Mouse (Mus musculus): ENCODE data around the gene Prdm2. TPM values are rescaled to one million over a fixed set of nuclear protein-coding genes. Genes with fewer than 3 reads are reported as not detected.

The Prdm2 gene
- polyA plus RNA-seq, 1 experiment, result 34.9 TPM

GRCm38 (mm10) chr4:143141645-143142259 is 71.0 kb downstream of the Prdm2 start:
- no peak overlapping the region for H3K27ac ChIP-seq (ENCODE audit: insufficient read depth, low read length)
- no peaks in the 10 kb centered on the region for H3K27me3 ChIP-seq (ENCODE audit: control insufficient read depth, insufficient read depth, low read length, poor library complexity, severe bottlenecking)
- no peaks in the 10 kb centered on the region for H3K9me3 ChIP-seq (replicated peaks; ENCODE audit: control insufficient read depth, insufficient read depth, low read length, poor library complexity, severe bottlenecking)
- peaks cover 3% of the 10 kb centered on the region for H3K36me3 ChIP-seq (ENCODE audit: control insufficient read depth, insufficient read depth, low read length, poor library complexity, severe bottlenecking)
- no peak overlapping the region for H3K9ac ChIP-seq (ENCODE audit: low read depth, poor library complexity, severe bottlenecking)
- no peaks in the 10 kb centered on the region for H3K4me1 ChIP-seq (ENCODE audit: control insufficient read depth, insufficient read depth, low read length)
- TF ChIP-seq POLR2A (IDR thresholded peaks at IDR 0.05; ENCODE audit: insufficient read depth, low read length), result no peak
- no peak for TF ChIP-seq CTCF (IDR thresholded peaks at IDR 0.05; ENCODE audit: low read depth, low read length)
- H3K4me3 ChIP-seq (ENCODE audit: low read depth, low read length), result no peak overlapping the region

- Histone ChIP-seq H3K4me1 (ENCODE audit: control insufficient read depth, insufficient read depth, low read length) (no peaks in the 10 kb centered on the region), H3K4me3 (ENCODE audit: low read depth, low read length) (no peak overlapping the region), H3K36me3 (ENCODE audit: control insufficient read depth, insufficient read depth, low read length, poor library complexity, severe bottlenecking) (peaks cover 7% of the 10 kb centered on the region), H3K9me3 (replicated peaks; ENCODE audit: control insufficient read depth, insufficient read depth, low read length, poor library complexity, severe bottlenecking) (no peaks in the 10 kb centered on the region), H3K27me3 (ENCODE audit: control insufficient read depth, insufficient read depth, low read length, poor library complexity, severe bottlenecking) (no peaks in the 10 kb centered on the region), H3K9ac (ENCODE audit: low read depth, poor library complexity, severe bottlenecking) (no peak overlapping the region), H3K27ac (ENCODE audit: insufficient read depth, low read length) (no peak overlapping the region)
- TF ChIP-seq POLR2A (IDR thresholded peaks at IDR 0.05; ENCODE audit: insufficient read depth, low read length) (no peak), CTCF (IDR thresholded peaks at IDR 0.05; ENCODE audit: low read depth, low read length) (no peak), EP300 (IDR thresholded peaks at IDR 0.05; ENCODE audit: insufficient read depth, low read depth, low read length) (no peak)
Observed at GRCm38 (mm10) chr4:143140940-143141339, 71.9 kb downstream of the Prdm2 start.

DNA sequence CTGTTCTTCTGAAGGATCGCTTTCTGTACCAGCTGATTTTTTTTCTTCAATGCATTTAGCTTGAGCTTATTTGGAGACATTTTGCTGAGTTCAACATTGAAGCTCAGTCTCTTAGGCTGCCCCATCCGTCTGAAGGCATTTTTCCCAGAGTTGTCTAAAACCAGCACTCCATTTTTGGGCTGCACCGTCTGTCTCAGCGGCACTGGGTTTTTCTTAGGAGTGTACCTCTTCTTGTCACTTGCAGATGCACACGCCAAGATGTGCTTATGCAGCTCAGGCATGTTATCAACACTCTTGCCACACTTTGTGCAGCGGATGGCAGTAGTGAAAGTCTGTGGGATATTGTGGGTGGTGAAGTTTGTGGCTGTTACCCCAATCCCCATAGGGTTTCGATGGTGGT is 80.4 kb downstream of the Prdm2 start:
- Histone ChIP-seq H3K27ac (ENCODE audit: insufficient read depth, low read length) (no peak overlapping the region), H3K9ac (ENCODE audit: low read depth, poor library complexity, severe bottlenecking) (no peak overlapping the region), H3K4me1 (ENCODE audit: control insufficient read depth, insufficient read depth, low read length) (no peaks in the 10 kb centered on the region), H3K9me3 (replicated peaks; ENCODE audit: control insufficient read depth, insufficient read depth, low read length, poor library complexity, severe bottlenecking) (no peaks in the 10 kb centered on the region), H3K27me3 (ENCODE audit: control insufficient read depth, insufficient read depth, low read length, poor library complexity, severe bottlenecking) (no peaks in the 10 kb centered on the region), H3K4me3 (ENCODE audit: low read depth, low read length) (no peak overlapping the region), H3K36me3 (ENCODE audit: control insufficient read depth, insufficient read depth, low read length, poor library complexity, severe bottlenecking) (peaks cover 62% of the 10 kb centered on the region)
- no peak for TF ChIP-seq POLR2A (IDR thresholded peaks at IDR 0.05; ENCODE audit: insufficient read depth, low read length)

DNA sequence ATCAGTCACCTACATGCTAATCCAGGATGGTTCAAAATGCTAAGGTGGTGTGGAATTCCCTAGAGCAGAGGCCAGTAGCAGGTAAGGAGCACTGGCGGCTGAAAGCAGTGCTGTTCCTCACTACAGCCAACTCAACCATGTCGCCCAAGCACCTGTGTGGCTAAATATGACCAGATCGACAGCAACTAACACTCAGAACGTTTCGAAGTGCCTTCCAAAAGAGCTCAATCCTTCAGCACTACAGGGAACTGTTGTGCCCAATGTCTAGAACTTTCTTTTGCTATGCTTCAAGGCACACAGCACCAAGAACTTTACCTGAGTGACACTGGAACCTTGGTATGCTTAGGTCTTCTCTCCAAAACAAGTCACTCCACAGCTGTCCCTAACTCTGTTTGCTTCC is 82.4 kb downstream of the Prdm2 start:
- no peak overlapping the region for H3K27ac ChIP-seq (ENCODE audit: insufficient read depth, low read length)
- no peaks in the 10 kb centered on the region for H3K9me3 ChIP-seq (replicated peaks; ENCODE audit: control insufficient read depth, insufficient read depth, low read length, poor library complexity, severe bottlenecking)
- H3K4me3 ChIP-seq (ENCODE audit: low read depth, low read length), result no peak overlapping the region
- H3K27me3 ChIP-seq (ENCODE audit: control insufficient read depth, insufficient read depth, low read length, poor library complexity, severe bottlenecking), result no peaks in the 10 kb centered on the region
- no peak overlapping the region for H3K9ac ChIP-seq (ENCODE audit: low read depth, poor library complexity, severe bottlenecking)
- no peaks in the 10 kb centered on the region for H3K4me1 ChIP-seq (ENCODE audit: control insufficient read depth, insufficient read depth, low read length)
- TF ChIP-seq CTCF (IDR thresholded peaks at IDR 0.05; ENCODE audit: low read depth, low read length), result no peak
- no peak for TF ChIP-seq EP300 (IDR thresholded peaks at IDR 0.05; ENCODE audit: insufficient read depth, low read depth, low read length)
- no peak for TF ChIP-seq POLR2A (IDR thresholded peaks at IDR 0.05; ENCODE audit: insufficient read depth, low read length)
- H3K36me3 ChIP-seq (ENCODE audit: control insufficient read depth, insufficient read depth, low read length, poor library complexity, severe bottlenecking), result peaks cover 53% of the 10 kb centered on the region

GRCm38 (mm10) chr4:143129261-143129760 is 83.5 kb downstream of the Prdm2 start:
- Histone ChIP-seq H3K27me3 (ENCODE audit: control insufficient read depth, insufficient read depth, low read length, poor library complexity, severe bottlenecking) (no peaks in the 10 kb centered on the region), H3K4me3 (ENCODE audit: low read depth, low read length) (no peak overlapping the region), H3K36me3 (ENCODE audit: control insufficient read depth, insufficient read depth, low read length, poor library complexity, severe bottlenecking) (peaks cover 42% of the 10 kb centered on the region), H3K4me1 (ENCODE audit: control insufficient read depth, insufficient read depth, low read length) (no peaks in the 10 kb centered on the region), H3K9me3 (replicated peaks; ENCODE audit: control insufficient read depth, insufficient read depth, low read length, poor library complexity, severe bottlenecking) (no peaks in the 10 kb centered on the region), H3K27ac (ENCODE audit: insufficient read depth, low read length) (no peak overlapping the region), H3K9ac (ENCODE audit: low read depth, poor library complexity, severe bottlenecking) (no peak overlapping the region)
- TF ChIP-seq CTCF (IDR thresholded peaks at IDR 0.05; ENCODE audit: low read depth, low read length), result no peak
- no peak for TF ChIP-seq EP300 (IDR thresholded peaks at IDR 0.05; ENCODE audit: insufficient read depth, low read depth, low read length)
- TF ChIP-seq POLR2A (IDR thresholded peaks at IDR 0.05; ENCODE audit: insufficient read depth, low read length), result no peak

- no peak overlapping the region for H3K9ac ChIP-seq (ENCODE audit: low read depth, poor library complexity, severe bottlenecking)
- H3K4me3 ChIP-seq (ENCODE audit: low read depth, low read length), result no peak overlapping the region
- no peaks in the 10 kb centered on the region for H3K27me3 ChIP-seq (ENCODE audit: control insufficient read depth, insufficient read depth, low read length, poor library complexity, severe bottlenecking)
- no peak overlapping the region for H3K27ac ChIP-seq (ENCODE audit: insufficient read depth, low read length)
- H3K4me1 ChIP-seq (ENCODE audit: control insufficient read depth, insufficient read depth, low read length), result no peaks in the 10 kb centered on the region
- peaks cover 22% of the 10 kb centered on the region for H3K36me3 ChIP-seq (ENCODE audit: control insufficient read depth, insufficient read depth, low read length, poor library complexity, severe bottlenecking)
- TF ChIP-seq POLR2A (IDR thresholded peaks at IDR 0.05; ENCODE audit: insufficient read depth, low read length) (no peak), EP300 (IDR thresholded peaks at IDR 0.05; ENCODE audit: insufficient read depth, low read depth, low read length) (no peak), CTCF (IDR thresholded peaks at IDR 0.05; ENCODE audit: low read depth, low read length) (no peak)
- no peaks in the 10 kb centered on the region for H3K9me3 ChIP-seq (replicated peaks; ENCODE audit: control insufficient read depth, insufficient read depth, low read length, poor library complexity, severe bottlenecking)
Observed at GRCm38 (mm10) chr4:143127171-143127570, 85.6 kb downstream of the Prdm2 start.

Measured in ES-Bruce4 (cell line).